Mouse (Mus musculus) CH12.LX (cell line): ENCODE measurements around the gene Gpatch11. TPM values are rescaled to one million over a fixed set of nuclear protein-coding genes. Genes with fewer than 3 reads are reported as not detected.

Source experiments
- polyA plus RNA-seq: library from polyadenylated mRNA; unstranded; fragments of >175 nt; gene quantifications from 2 replicates; pipeline ENCODE4 v1.2.1, GENCODE M21; 2012; ENCODE audit warnings: low read depth; ENCODE audit not compliant: insufficient read length
- total RNA-seq, 2 experiments: library from RNA; depleted of rRNA; stranded (reverse); fragments of 300-350 nt in 1 of 2; fragments of >200 nt in 1 of 2; gene quantifications; 2 replicates each; pipeline ENCODE4 v1.2.3; 2012 to 2014

The Gpatch11 gene
- total and polyA plus RNA-seq, 3 experiments: 13.4 to 25.5 (median 25.1) TPM

Other genes with a start within 250 kb of the Gpatch11 start
- 12.3 and 12.4 TPM in 2 replicates for gene Strn, start 98.4 kb upstream of the Gpatch11 start, total RNA-seq (2012; rRNA removed)
- 9.9 and 10.5 TPM in 2 replicates for gene Strn, start 98.4 kb upstream of the Gpatch11 start, total RNA-seq (2014; rRNA removed)
- 12.7 and 14.3 TPM in 2 replicates for gene Strn, start 98.4 kb upstream of the Gpatch11 start, polyA plus RNA-seq
- gene Heatr5b, start 203 bp upstream of the Gpatch11 start, total RNA-seq (2012; rRNA removed): 15.3 and 17.9 TPM in 2 replicates
- gene Heatr5b, start 203 bp upstream of the Gpatch11 start, total RNA-seq (2014; rRNA removed): 9.0 and 13.0 TPM in 2 replicates
- gene Heatr5b, start 203 bp upstream of the Gpatch11 start, polyA plus RNA-seq: 16.3 and 21.5 TPM in 2 replicates
- 9.8 and 11.6 TPM in 2 replicates for gene Eif2ak2, start 47.0 kb downstream of the Gpatch11 start, total RNA-seq (2012; rRNA removed)
- 13.6 and 15.6 TPM in 2 replicates for gene Eif2ak2, start 47.0 kb downstream of the Gpatch11 start, total RNA-seq (2014; rRNA removed)
- gene Eif2ak2, start 47.0 kb downstream of the Gpatch11 start, polyA plus RNA-seq: 25.0 and 27.4 TPM in 2 replicates
- gene Sult6b1, start 71.4 kb downstream of the Gpatch11 start, total RNA-seq (2012; rRNA removed): 0.08 TPM in 1 of 2 replicates, not detected in the other
- 0.46 TPM in 1 of 2 replicates, not detected in the other for gene Sult6b1, start 71.4 kb downstream of the Gpatch11 start, total RNA-seq (2014; rRNA removed)
- gene Sult6b1, start 71.4 kb downstream of the Gpatch11 start, polyA plus RNA-seq: 0.19 and 0.34 TPM in 2 replicates
- 27.8 and 29.9 TPM in 2 replicates for gene Cebpzos, start 80.9 kb downstream of the Gpatch11 start, total RNA-seq (2012; rRNA removed)
- 62.0 and 63.7 TPM in 2 replicates for gene Cebpzos, start 80.9 kb downstream of the Gpatch11 start, total RNA-seq (2014; rRNA removed)
- 25.9 and 34.8 TPM in 2 replicates for gene Cebpzos, start 80.9 kb downstream of the Gpatch11 start, polyA plus RNA-seq
- gene Cebpz, start 101.5 kb downstream of the Gpatch11 start, total RNA-seq (2012; rRNA removed): 43.3 and 60.3 TPM in 2 replicates
- 61.2 and 71.5 TPM in 2 replicates for gene Cebpz, start 101.5 kb downstream of the Gpatch11 start, total RNA-seq (2014; rRNA removed)
- 70.1 and 86.7 TPM in 2 replicates for gene Cebpz, start 101.5 kb downstream of the Gpatch11 start, polyA plus RNA-seq
- gene Ndufaf7, start 101.6 kb downstream of the Gpatch11 start, total RNA-seq (2012; rRNA removed): 41.7 and 46.7 TPM in 2 replicates
- gene Ndufaf7, start 101.6 kb downstream of the Gpatch11 start, total RNA-seq (2014; rRNA removed): 42.4 and 50.2 TPM in 2 replicates
- 54.1 and 68.4 TPM in 2 replicates for gene Ndufaf7, start 101.6 kb downstream of the Gpatch11 start, polyA plus RNA-seq
- gene Prkd3, start 185.2 kb downstream of the Gpatch11 start, total RNA-seq (2012; rRNA removed): not detected in 2 replicates
- not detected in 2 replicates for gene Prkd3, start 185.2 kb downstream of the Gpatch11 start, total RNA-seq (2014; rRNA removed)
- gene Prkd3, start 185.2 kb downstream of the Gpatch11 start, polyA plus RNA-seq: not detected in 2 replicates
- not detected in 2 replicates for gene Qpct, start 216.3 kb downstream of the Gpatch11 start, total RNA-seq (2012; rRNA removed)
- not detected in 2 replicates for gene Qpct, start 216.3 kb downstream of the Gpatch11 start, total RNA-seq (2014; rRNA removed)
- not detected in 2 replicates for gene Qpct, start 216.3 kb downstream of the Gpatch11 start, polyA plus RNA-seq